Mouse (Mus musculus): ENCODE results near the gene Adrm1.
A peak's percentile ranks its signal among the peaks of the same experiment; 100 is the strongest.

The Adrm1 gene

DNA sequence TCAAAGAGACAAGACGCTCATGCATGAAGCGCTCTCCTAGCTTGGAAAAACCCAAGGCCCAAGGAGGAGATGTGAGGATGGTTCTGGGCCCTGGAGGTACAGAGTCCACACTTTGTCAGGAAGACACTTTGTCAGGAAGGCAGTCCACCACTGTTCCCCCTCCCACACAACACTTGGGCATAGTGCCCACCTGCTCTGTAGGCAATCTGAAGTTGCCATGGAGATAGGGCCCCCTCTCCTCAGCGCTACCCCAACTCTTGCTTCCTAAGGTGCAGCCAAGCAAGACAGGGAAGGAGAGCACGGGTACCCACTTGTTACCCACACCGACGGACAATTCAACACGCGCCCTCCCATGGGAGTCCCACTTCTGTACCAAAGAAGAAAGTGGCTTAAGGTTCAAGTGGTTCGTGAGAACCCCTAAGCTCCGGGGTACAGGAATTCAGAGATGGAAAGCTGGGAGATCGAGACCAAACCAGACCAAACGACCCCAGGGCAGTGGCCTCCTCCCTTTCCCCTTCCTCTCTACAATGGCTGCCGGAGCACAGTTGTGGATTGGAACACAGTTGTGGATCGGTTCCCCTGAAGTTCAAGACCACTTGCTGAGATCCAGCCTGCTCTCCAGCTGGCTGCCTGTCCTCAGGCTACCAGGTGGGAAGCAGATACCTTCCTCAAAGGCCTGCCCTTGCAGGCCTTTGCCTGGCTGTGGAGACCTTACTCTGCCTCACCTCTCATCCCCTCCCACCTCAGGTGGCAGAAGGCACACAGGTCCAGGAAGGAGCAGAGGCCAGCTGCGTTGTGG is 48.1 kb downstream of the Adrm1 start:
- DNase-seq, result no peak

DNA sequence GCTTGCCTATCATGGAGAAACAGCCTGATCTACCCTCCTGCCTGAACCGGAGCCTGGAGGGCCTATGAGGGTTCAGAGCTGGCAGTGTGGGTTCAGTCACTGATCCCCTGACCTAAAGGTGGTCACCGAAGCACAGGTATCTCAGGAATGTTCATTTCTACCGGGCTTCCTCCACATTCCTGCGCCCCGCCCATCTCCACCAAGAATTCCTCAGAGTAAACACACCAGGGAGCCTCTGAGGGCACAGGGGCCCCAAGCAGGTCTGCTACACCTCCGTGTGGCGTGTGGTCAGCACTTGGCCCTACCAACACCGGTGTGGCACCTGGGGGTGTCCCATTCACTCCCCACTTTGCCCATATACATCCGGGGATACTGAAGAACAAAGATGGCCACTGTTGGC is 48.9 kb downstream of the Adrm1 start:
- DNase-seq, result peak; percentile 73

DNA sequence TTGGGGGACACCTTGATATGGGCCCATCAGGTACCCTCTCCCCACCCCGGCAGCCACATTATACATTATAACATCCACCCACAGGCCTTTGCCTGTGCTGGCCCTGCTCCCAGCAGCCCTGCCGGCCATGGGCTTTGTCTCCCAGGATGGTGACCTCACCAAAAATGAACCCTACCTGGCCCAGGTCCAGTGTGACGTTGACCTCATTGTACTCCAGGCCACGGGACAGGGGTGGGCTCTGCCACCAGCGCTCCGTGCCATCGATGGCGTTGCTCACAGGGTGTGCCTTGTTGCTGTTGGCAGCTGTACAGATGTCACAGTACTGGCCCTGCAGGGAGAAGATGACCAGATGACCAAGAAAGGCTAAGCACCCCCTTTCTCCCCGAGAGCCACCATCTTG is 49.8 kb downstream of the Adrm1 start:
- peak; percentile 56 for DNase-seq

DNA sequence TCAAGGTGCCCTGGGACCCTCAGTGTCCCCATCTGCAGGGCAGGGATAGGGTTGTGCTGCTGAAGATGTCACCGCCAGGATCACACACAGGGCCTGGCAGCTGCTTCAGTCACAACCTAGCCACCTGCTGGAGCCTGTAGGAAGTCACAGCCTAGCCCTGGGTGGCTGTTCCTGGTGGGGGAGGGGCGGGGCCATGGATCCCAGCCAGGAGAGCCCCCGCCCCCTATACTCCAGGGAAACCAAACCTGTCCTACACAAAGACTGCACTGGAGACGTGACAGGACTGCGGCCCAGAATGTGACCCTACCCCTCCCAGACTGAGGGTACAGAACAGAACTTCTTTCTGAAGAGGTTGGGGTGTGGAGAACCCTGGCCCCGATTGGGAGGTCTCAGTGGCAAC is 51.0 kb downstream of the Adrm1 start:
- peak; percentile 77 for DNase-seq

GRCm38 (mm10) chr2:180224647-180225043 is 53.4 kb downstream of the Adrm1 start:
- DNase-seq, result no peak

- peak; percentile 69 for DNase-seq
Measured at GRCm38 (mm10) chr2:180225044-180225761, 53.9 kb downstream of the Adrm1 start.
